Mouse (Mus musculus): ENCODE data around the gene Defb33. TPM values are rescaled to one million over a fixed set of nuclear protein-coding genes. Genes with fewer than 3 reads are reported as not detected.

Gene Defb33
- polyA plus RNA-seq, 1 experiment = not detected

- no peak within 1 kb of the TSS for H3K27ac ChIP-seq (ENCODE audit: insufficient read depth, low read length)
- H3K4me1 ChIP-seq (ENCODE audit: control insufficient read depth, insufficient read depth, low read length) = no peaks in the 10 kb centered on the region
- no peaks in the 10 kb centered on the region for H3K9me3 ChIP-seq (replicated peaks; ENCODE audit: control insufficient read depth, insufficient read depth, low read length, poor library complexity, severe bottlenecking)
- no peak for TF ChIP-seq EP300 (IDR thresholded peaks at IDR 0.05; ENCODE audit: insufficient read depth, low read depth, low read length)
- TF ChIP-seq POLR2A (IDR thresholded peaks at IDR 0.05; ENCODE audit: insufficient read depth, low read length) = no peak
- TF ChIP-seq CTCF (IDR thresholded peaks at IDR 0.05; ENCODE audit: low read depth, low read length) = no peak
- no peak within 1 kb of the TSS for H3K4me3 ChIP-seq (ENCODE audit: low read depth, low read length)
- no peak within 1 kb of the TSS for H3K9ac ChIP-seq (ENCODE audit: low read depth, poor library complexity, severe bottlenecking)
- H3K36me3 ChIP-seq (ENCODE audit: control insufficient read depth, insufficient read depth, low read length, poor library complexity, severe bottlenecking) = no peaks in the 10 kb centered on the region
- H3K27me3 ChIP-seq (ENCODE audit: control insufficient read depth, insufficient read depth, low read length, poor library complexity, severe bottlenecking) = no peaks in the 10 kb centered on the region
Measured at GRCm38 (mm10) chr8:20921971-20922370, 29.5 kb downstream of the Defb33 start, which contains the start of gene Gm6040. Gm6040 (minus strand) TSS chr8:20922071.

- no peak within 1 kb of the TSS for H3K27ac ChIP-seq (ENCODE audit: insufficient read depth, low read length)
- TF ChIP-seq CTCF (IDR thresholded peaks at IDR 0.05; ENCODE audit: low read depth, low read length) = no peak
- no peak for TF ChIP-seq EP300 (IDR thresholded peaks at IDR 0.05; ENCODE audit: insufficient read depth, low read depth, low read length)
- TF ChIP-seq POLR2A (IDR thresholded peaks at IDR 0.05; ENCODE audit: insufficient read depth, low read length) = no peak
- 0 out of 2 replicates have a peak, but pooled peaks cover 3% of the 10 kb centered on the region for H3K9me3 ChIP-seq (replicated peaks; ENCODE audit: control insufficient read depth, insufficient read depth, low read length, poor library complexity, severe bottlenecking)
Measured at GRCm38 (mm10) chr8:20944610-20945009, 52.1 kb downstream of the Defb33 start, which contains the start of gene AY761185. AY761185 (minus strand) TSS chr8:20944710.

More at GRCm38 (mm10) chr8:20944610-20945009, 52.1 kb downstream of the Defb33 start, which contains the start of gene AY761185:
- no peaks in the 10 kb centered on the region for H3K36me3 ChIP-seq (ENCODE audit: control insufficient read depth, insufficient read depth, low read length, poor library complexity, severe bottlenecking)
- H3K27me3 ChIP-seq (ENCODE audit: control insufficient read depth, insufficient read depth, low read length, poor library complexity, severe bottlenecking) = no peaks in the 10 kb centered on the region
- no peak within 1 kb of the TSS for H3K4me3 ChIP-seq (ENCODE audit: low read depth, low read length)
- H3K9ac ChIP-seq (ENCODE audit: low read depth, poor library complexity, severe bottlenecking) = no peak within 1 kb of the TSS
- H3K4me1 ChIP-seq (ENCODE audit: control insufficient read depth, insufficient read depth, low read length) = no peaks in the 10 kb centered on the region

Other genes starting within 250 kb of the Defb33 start
- gene Gm15056, start 10.0 kb downstream of the Defb33 start, polyA plus RNA-seq (2011; ENCODE audit: insufficient read depth, insufficient read length, low read depth, missing spikeins) = not detected in 2 replicates
- not detected in 2 replicates for gene Gm6040, start 29.4 kb downstream of the Defb33 start, polyA plus RNA-seq (2011; ENCODE audit: insufficient read depth, insufficient read length, low read depth, missing spikeins)
- not detected in 2 replicates for gene AY761185, start 52.0 kb downstream of the Defb33 start, polyA plus RNA-seq (2011; ENCODE audit: insufficient read depth, insufficient read length, low read depth, missing spikeins)
- gene Defa21, start 132.9 kb downstream of the Defb33 start, polyA plus RNA-seq (2011; ENCODE audit: insufficient read depth, insufficient read length, low read depth, missing spikeins) = not detected in 2 replicates
- not detected in 2 replicates for gene Defa23, start 162.4 kb downstream of the Defb33 start, polyA plus RNA-seq (2011; ENCODE audit: insufficient read depth, insufficient read length, low read depth, missing spikeins)
- not detected in 2 replicates for gene Defa35, start 172.4 kb downstream of the Defb33 start, polyA plus RNA-seq (2011; ENCODE audit: insufficient read depth, insufficient read length, low read depth, missing spikeins)
- gene Defa25, start 191.8 kb downstream of the Defb33 start, polyA plus RNA-seq (2011; ENCODE audit: insufficient read depth, insufficient read length, low read depth, missing spikeins) = not detected in 2 replicates
- not detected in 2 replicates for gene Gm14851, start 203.4 kb downstream of the Defb33 start, polyA plus RNA-seq (2011; ENCODE audit: insufficient read depth, insufficient read length, low read depth, missing spikeins)
- not detected in 2 replicates for gene Defa30, start 242.0 kb downstream of the Defb33 start, polyA plus RNA-seq (2011; ENCODE audit: insufficient read depth, insufficient read length, low read depth, missing spikeins)

All from ES-Bruce4 (cell line).